21 mouse cellular contexts compared by ENCODE assay signal in the genomic region with DNA sequence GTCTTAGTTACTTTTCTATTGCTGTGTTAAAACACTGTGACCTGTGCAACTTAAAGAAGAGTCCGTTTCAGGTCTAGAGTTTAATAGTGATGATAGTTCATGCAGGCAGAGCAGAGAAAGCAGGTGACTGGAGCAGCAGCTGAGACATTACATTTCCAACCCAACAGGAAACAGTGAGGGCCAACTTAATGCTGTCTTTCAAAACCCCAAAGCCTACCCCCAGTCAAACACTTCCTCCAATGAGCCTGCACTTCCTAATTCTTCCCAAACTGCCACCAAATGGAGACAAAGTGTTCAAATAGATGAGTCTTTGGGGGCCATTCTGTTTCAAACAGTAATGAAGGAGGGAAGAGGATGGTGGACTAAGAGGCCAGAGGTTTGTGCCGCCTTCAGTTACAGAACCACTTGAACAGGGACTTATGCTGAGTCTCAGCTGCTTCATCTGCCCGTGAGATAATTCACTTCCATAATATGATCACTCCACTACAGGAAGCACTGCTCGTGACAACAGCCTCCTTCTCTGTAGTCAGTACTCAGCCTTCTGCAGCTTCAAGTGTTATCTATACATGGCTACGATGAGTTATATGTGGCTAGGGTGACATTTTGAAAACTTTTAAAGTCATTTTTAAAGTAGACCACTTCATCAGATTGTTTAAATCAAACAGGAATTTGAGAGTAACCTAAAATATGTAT. TPM values are rescaled to one million over a fixed set of nuclear protein-coding genes. Genes with fewer than 3 reads are reported as not detected.
DNase-seq lines count a peak whose midpoint lies in the region; ATAC-seq lines count a peak whose summit lies in the region.
"Had no signal": no experiment of that assay in that cellular context is flagged by ENCODE, and none has a peak within 500 bp of the region (broad histone marks: within the 10 kb centered on the region; RNA-seq: fewer than 3 reads in every experiment).

No protein-coding gene starts in this region.

- peak; percentile 19 for ATAC-seq in common myeloid progenitor, adult 5-6 weeks (replicated peaks; ENCODE audit: low read depth, poor library complexity, severe bottlenecking)
- ATAC-seq in megakaryocyte, adult 5-6 weeks (ENCODE audit: poor library complexity, severe bottlenecking): peak; percentile 49
- ATAC-seq: forebrain, embryonic 16.5 days; hindbrain, postnatal 0 days; intestine, embryonic 16.5 days had no signal

- DNase-seq in thymus, postnatal 25 days: peak; percentile 11
- DNase-seq in thymus, postnatal 10 days (ENCODE audit: low spot score in 2 of 2): no peak
- no peak for DNase-seq in gastrocnemius, postnatal 10 days
- no peak for DNase-seq in lung, postnatal 10 days
- DNase-seq in testis, postnatal 10 days (ENCODE audit: low spot score): no peak
- DNase-seq: adrenal gland, postnatal 25 days; cerebellum, adult 11 months; cerebellum, adult 9-11 months; gastrocnemius, postnatal 25 days; kidney, adult 9 months; kidney, postnatal 14 days; layer of hippocampus, postnatal 36 days; lung, postnatal 14 days; right cerebral cortex, adult 18-20 months; right cerebral cortex, postnatal 4 days; thymus, adult 18-20 months had no signal

RNA-seq across cellular contexts. Expression of gene Gng12, which starts 55.7 kb away (rescaled TPM):
- 79.5 and 88.0 TPM in 2 replicates for total RNA-seq in common myeloid progenitor, adult 5-6 weeks (2017)
- 61.0 and 78.1 TPM in 2 replicates for total RNA-seq in megakaryocyte, adult 5-6 weeks (2015)
- 42.9 and 63.5 TPM in 2 replicates for total RNA-seq in megakaryocyte, adult 5-6 weeks (2017)
- total RNA-seq in gastrocnemius, postnatal 10 days (2021): 10 to 100 TPM; 40.6 to 42.9 TPM
